Mouse (Mus musculus): Measurements from ENCODE around the gene Lrrc4.

DNA sequence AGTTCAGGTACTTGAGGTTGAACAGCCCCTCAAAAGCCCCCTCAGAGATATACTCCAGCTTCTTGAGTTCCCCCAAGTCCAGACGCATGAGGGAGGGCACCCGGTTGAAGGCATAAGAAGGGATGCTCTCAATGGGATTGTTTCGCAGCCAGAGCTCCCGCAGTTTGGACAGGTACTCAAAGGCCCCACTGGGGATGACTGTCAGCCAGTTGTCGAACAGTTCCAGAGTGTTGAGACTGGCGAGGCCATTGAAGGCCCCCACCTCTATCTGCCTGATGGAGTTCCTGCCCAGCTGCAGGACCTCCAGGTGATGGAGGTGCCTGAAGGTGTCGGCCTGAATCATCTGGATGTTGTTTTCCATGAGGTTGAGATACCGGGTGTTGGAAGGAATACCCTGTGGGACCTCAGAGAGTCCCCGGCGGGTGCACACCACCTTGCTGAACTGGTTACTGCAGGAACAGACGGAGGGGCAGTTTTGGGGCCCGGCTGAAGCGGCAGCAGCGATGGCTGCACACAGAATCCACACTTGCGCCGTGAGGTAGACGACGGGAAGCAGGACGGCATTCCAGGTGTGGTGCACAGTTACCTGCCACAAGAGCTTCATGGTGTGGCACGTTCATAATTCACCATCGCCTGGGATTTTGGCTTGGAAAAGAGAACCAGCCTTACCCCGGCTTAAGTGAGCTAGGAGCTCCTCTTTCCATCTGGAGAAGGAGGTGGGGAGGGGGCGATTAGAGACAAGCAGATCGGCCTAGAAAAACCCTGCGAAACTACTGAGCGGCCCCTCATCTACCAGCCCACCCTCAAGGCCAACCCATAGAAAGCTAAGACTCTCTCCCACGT is at the start of gene Lrrc4:
- no peak for TF ChIP-seq CTCF (IDR thresholded peaks at IDR 0.05; ENCODE audit: low read depth, low read length)
- no peak for TF ChIP-seq POLR2A (IDR thresholded peaks at IDR 0.05; ENCODE audit: insufficient read depth, low read length)

All from ES-Bruce4 (cell line).